Mouse (Mus musculus) heart, adult 9 months (tissue): ENCODE measurements around the gene Gltp.

ENCODE experiments used
- DNase-seq, 2 experiments: peaks; one replicate each; pipeline ENCODE4 v3.0.0; 2022; ENCODE audit warnings: low spot score in 2 of 2

The Gltp gene

DNA sequence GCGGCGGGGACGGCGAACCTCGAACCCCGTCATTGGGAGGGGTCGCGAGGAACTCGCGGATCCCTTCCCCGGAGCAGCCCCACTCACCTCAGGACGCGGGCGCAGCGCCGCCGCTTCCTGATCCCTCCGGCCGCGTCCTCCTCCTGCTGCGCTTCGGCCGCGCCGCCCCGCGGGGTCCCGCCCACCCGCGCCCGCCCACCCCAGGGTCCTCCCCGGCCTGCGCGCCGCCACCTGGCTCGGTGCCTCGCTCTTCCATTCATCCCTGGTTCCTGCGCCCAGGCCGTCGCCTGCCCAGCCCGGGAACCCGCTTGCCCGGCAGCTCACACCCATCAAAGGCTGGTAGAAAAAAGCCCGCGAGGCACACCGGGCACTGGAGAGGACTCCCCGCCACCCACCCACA, 32.5 kb downstream of the Gltp start, which contains the start of gene Trpv4:
TSS of gene Trpv4 (minus strand) at position 167 of the 400 bp plus-strand sequence.
- no peak for DNase-seq

DNA sequence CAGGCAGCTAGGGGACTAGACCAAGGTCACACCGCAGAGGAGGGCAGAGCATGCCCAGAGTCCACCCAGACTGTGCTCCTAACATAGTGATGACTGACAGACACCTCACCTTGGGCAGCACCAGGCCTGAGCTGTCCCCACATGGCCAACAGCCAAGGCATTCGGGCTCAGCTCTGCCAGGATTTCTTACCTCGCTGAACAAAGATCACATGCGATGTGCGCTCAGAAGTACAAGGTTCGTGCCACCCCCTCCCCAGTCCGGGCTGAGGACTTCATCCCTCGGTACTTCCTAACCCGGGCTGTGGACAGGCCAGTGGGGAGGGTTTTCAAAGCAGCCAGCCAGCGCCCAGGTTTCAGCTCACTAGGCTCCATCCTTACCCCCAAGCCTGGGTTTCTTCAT, 33.4 kb downstream of the Gltp start:
- no peak for DNase-seq

DNA sequence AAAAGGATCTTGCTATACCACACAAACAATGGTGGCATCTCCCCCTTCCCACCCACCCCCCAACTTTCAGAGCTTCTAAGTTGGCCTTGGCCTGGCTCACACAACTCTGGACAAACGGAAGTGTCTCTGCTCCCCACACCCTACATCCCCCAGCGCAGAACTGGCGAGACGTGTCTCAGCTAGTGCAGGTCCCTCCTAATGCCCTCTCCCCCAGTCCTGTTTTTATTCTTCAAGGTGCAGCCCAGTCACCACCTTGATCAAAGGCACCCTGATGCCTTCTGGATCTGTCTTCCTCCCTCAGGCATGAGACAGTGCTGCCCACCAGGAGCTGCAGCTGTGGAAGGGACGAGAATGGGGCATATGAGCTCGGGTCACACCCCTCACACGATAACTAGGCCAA, 34.5 kb downstream of the Gltp start:
- DNase-seq = no peak

DNA sequence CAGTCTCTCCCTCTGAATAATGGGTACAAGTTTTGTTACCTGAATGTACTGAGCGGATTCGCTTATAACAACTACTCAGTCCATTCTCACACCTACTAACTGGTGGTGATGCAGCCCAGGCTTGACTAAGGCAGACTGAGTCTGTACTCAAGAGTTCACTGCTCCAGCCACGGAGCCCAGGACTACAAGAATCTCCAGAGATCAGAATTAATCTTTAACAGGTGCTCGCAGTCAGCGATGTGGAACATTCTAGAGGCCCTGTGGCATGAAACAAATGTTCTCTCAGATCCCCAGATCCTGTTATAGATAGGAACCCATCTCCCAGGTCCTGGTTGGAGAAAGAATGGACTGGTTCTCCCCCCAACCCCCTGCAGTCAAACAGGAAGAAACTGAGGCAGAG, 35.1 kb downstream of the Gltp start:
- DNase-seq = no peak

DNA sequence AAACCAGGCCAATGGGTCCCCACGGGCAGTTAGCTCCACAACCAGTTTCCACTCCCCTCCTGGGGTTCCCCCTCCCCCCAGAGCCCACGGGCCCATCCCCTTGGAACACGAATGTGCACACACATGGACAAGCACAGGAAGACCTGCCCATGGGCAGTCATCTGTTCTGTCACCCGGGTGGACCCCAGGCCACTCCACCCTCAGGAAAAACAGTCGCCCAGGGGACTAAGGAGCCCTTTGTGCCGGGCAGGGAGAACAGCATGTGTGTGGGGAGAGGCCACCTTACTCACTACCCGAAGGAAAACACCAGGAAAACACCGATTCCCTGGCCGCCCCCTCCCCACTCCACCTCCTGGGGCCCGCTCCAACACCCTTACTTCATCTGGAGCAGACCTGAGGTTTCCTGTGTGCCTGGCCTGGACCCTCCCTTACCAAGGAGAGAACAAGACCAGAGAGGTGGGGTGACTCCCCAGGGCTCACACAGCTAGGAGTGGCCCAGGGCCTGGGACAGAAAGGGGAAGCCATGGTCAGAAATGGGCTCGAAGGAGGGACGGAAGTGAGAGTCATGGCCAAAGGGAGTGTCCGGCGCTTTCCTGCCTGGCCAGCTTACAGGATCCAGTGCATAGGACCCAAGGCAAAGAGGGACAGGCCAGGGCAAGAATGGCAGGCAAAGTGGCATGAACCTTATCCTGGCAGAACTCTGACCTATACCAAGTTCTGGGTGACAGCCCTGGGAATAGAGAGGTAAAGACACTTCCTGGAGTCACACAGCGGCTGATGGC, 36.9 kb downstream of the Gltp start:
- peak; percentile 68 to 76 for DNase-seq

DNA sequence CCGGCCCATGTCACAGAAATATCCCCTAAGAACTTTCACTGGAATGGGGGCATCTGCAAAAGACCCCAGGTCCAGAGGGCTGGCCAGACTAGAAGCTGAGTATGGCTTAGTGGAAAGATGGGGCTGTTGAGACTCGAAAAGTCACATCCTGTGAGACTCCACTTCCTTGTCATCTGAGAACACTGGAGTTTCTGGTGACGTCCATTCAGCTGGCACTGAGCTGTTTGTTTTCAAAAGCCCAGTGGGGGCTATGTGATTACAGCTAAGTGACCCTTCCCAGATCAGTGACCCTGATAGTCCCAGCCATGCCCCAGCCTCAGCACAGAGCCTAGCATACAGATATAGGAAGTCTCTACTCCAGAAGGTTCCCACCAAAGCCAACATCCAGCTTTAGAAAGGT, 39.3 kb downstream of the Gltp start:
- no peak for DNase-seq

DNA sequence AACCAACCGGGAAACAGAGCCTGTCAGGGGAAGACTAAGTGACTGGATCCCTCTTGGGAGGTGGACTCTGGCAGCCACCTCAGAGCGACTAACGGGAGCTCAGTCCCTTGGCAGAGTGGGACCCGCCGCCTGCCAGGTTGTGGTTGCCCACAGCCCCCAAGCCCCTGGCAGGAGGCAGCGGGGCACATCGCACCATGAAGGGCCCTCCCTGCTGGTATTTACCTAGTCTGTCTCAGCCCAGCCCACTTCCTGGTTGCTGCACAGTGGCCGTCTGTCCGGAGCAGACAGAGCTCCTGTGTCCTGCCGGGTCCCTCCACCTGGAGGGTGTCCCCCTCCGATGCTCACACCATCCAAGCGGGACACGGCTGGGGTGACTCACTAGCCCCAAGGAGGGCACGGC, 39.8 kb downstream of the Gltp start:
- DNase-seq = no peak

DNA sequence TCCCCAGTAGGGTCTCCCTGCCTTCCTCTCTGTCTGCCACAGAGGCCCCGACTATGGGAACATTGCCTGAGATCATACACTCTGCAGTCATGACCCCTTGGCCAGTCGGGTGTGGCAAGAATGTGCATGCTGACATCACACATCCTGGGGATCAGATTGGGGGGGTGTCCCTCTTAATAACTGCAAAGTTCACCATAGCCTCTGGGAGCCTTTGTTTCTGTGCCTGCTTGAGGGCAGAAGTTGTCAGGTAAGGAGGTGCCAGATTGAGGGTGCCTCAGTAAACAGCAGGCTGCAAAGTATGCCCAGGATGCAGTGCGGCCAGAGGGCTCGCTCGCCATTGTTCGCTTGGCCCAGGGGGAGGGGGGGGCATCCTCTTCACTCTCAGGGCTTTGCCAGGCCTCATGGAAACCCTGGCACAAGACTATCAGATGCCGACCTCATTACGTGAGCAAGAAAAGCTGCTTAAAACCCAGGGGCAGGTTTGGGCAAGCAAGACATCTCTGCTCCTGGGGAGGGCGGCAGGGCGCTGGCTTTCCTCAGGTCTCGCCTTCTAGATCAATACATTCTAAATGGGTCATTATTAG, 42.0 kb downstream of the Gltp start:
- peak; percentile 45 to 50 for DNase-seq

DNA sequence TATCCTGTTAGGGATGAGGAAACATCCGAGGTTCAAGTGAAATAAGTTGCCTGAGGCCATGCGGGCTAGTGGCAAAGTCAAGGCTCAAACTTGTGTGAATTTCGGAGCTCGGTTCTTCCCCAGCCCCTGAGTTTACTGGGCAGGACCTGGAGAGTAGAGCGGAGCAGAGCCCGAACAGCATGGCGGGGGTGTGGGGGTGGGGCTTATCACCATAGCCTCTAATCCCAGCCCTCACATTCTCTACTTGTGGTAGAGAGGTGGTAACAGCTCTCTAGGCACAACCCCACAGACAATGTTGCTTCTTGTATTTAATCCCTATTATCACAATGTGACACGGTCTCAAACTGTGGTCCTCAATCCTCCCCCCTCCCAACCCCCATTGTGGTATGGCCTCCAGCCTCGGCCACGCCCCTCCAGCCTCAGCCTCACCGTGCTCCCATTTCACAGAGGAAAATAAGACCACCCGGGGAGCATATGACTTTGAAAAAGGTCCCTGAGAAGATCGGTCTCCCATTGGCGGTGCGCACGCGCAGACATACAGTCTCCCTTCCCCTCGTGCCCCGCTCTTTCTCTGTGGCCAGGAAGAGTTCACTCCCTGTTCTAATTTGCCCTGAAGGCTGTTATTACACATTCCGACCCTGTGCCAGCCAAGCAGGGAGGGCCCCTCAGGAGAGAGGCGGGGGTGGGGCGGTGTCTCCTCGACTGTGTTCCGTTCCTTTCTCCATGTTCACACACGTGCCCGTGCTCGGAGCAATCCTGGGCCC, 43.4 kb downstream of the Gltp start:
- DNase-seq = no peak

DNA sequence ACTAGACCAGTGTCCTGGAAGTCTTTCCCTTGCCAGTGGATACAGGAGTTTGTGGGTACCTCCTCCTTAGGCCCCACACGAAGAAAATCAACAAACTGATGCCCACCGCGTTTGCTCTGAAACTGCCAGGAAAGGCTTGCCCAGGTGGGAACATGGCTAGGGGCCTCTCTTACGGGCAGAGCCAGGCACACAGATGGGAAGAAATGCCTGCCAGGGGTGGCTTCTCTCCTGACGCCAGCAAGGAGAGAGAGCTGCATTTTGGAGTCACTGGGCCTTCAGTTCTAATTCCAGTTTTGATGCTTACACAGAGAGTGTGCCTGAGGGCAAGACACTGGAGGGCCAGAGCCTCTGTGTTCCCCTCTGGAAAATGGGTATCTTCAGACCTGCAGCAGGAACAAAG, 44.9 kb downstream of the Gltp start:
- DNase-seq = no peak

DNA sequence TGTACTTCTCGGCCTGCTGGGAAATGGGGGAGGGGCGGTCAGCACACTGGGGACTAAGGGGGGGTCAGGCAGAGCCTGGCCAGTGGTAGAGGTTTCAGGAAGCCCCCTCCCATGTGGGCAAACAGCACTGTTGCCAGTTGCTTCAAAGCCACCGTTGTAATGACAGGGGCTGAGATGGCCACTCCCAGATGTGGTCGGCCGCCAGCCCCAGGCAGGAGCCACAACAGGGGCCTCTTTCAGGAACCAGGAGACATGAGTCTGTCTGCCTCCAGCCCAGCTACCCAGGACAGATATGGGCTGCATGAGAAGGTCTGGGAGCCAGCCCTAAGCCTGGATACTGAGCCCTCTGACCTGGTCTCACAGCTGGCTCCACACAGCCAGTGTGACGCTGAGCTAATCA, 45.9 kb downstream of the Gltp start:
- no peak for DNase-seq

DNA sequence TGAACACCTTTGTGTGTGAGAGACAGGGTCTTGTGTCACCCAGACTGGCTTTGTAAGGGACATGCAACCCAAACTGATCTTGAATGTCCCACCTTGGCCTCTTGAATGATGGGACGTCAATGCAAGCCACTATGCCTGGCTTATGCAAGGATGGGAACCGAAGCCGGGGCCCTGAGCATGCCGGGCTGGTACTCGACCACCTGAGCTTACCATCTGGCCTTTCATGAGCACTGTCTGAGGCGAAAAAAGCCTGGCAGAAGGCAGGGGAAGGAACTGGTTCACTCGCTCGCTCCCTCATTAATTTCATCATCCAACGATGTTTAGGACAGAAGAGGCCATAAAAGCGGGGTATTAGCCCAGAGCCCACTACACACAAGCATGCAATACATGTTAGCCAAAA, 50.0 kb downstream of the Gltp start:
- DNase-seq = no peak

DNA sequence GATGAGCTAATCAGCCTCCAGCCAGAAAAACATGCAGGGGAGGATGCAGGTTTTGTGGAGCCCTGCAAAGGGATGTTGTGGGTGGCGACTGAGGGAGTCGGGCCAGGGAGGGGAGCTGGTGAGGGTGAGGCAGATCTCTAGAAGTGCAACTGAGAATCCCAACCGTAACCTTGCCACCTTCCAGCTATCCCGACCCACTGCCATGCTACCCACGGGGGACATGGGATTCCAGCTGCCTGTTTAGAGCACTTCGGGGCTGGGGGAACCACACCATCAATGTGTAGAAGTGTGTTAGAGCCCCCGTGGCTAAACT, 51.2 kb downstream of the Gltp start:
- no peak for DNase-seq

DNA sequence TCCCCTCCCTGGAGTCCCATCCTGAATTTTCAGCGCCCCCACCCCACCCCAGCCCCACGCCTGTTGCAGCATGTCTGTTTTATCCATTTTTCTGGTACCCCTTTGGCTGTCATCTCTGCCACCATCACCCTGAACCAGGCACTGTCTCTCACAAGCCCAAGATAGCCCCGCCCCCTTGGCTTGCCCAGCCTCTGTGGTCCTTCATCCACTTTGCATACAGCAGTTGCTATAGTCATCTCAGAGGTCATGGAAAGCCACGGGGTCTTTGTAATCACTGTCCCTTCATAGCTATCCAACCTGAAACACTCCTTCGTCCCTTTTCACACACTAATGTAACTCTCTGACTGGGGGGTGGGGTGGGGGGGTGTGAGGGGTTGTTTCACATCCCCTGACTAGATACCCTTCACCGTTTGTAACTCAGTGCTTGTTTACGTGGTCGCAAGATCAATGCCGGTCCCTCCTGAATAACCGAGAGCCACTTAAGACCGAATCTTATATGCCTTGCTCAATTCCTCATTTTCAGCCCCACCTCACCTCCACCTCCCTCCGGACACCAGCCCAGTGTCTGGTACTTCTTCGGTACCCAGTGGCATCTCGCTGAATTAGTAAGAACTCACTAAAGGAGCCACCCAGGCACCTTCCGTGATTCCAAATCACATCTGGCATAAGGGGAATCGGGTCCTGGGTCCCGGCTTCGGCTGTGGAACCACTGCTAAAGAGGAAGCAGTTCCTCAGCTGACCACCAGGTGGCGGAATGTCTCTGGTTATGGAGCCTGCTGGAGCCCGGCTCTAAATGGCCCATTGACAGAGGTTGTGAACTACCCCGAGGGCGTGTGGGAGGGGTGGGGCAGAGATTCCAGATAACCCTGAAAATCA, 51.8 kb downstream of the Gltp start:
- peak; percentile 78 to 85 for DNase-seq

DNA sequence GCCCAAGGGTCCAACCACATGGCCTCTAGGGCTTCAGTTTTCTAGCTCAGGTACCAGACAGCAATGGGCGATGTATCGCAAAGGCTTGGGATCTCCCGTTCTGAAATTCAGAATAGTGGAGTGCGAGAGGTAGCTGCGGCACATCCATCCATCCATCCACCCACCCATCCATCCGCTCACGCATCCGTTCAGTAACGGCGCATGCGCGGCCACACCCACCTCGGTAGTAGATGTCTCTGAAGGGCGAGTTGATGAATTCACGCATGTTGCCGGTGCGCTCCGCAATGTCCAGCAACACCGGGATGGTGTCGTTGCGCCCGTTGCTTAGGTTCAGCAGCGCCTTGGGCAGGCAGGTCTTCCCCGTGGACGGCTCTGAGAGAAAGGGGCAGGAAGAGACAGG, 54.7 kb downstream of the Gltp start:
- DNase-seq = no peak

DNA sequence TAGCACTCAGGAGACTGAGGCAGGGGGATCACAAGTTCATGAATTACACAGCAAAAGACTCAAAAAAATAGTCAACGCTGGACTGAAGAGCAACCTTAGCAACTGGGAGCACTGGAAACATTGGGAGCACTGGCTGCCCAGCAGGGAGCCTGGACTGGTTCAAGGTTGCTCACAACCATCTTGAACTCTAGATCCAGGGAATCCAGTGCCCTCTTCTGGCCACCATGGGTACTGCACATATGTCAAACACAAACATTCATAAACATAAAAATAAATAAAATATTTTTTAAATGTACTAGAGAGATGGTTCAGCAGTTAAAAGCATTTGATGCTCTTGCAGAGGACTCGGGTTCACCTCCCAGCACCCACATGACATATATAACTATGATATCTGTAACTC, 59.4 kb downstream of the Gltp start:
- DNase-seq = no peak

DNA sequence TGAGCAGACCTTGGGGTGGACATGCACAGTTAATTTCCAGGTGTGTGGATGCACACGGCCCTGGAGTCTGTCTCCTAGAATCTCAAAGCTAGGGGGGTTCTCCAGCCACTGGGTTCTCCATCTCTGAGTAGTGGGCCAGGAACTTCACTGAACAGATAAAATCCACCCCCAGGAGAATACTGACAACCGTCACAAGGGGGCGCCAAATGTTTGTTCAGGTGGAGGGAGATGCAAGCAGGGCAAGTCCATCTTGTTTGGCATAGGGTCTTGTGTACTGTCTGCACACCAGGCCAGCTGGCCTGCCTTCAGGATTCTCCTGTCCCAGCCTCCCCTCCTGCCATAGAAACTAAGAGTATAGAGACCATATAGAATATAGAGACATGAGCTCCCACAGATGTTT, 65.2 kb downstream of the Gltp start:
- no peak for DNase-seq

DNA sequence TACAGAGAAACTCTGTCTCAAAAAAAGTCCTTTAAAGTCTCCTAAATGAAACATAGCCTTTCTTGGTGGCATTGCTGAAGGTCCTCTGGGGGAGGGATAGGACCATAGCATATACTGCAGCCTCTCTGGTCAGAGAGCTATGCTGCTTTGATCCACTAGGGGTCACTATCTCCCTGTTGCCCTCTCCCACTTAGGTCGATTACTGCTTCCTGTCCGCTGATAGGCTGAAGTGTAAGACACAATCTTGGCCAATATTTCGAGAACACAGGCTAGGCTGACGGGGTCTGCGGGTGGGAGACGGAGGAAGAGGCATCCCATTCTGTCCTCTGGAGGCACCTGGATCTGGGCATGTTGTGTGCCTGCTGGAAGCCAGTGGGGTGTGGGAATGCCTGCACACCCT, 70.5 kb downstream of the Gltp start:
- no peak for DNase-seq
